Mouse (Mus musculus) neural tube, embryonic 10.5 days (tissue): ENCODE results near the gene Ppp5c.
"Not testable (repeated sequence)": the region's sequence is repeated elsewhere in the genome, so short reads cannot be mapped to it uniquely, and the experiment has no call there.

Experiments used
- DNase-seq: peaks from one replicate; pipeline ENCODE4 v3.0.0-alpha.2; 2017; ENCODE audit warnings: low spot score; ENCODE audit errors: extremely low spot score

The Ppp5c gene

GRCm38 (mm10) chr7:17027588-17028343 lies at the start of gene Ppp5c:
TSS of gene Ppp5c (minus strand) at chr7:17027924.
- DNase-seq = peak; percentile 97

DNA sequence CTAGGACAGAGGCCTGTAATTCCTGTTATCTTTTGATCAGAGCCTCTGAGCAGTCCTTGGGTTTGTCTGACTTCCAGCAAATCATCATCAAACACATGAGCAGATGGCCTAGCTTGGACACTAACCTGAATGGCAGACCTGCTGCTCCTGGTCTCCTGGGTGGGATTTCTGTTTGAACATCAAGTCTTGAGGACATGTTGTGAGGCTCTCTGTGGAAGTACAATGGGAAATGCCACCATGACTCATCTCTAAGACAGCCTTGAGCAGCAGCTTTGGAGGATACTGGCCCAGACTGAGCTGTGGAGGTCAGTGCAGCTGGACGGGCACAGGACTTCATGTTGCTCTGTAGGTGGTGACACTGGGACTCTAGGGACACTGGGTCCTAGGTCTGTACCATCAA lies 48.8 kb upstream of the Ppp5c start:
- DNase-seq = no peak

- DNase-seq = peak; percentile 56
Observed at GRCm38 (mm10) chr7:17073904-17074615, 46.3 kb upstream of the Ppp5c start, which contains the start of gene Psg16. TSS of gene Psg16 (plus strand) at chr7:17074040.

GRCm38 (mm10) chr7:17073513-17073903 lies 45.8 kb upstream of the Ppp5c start:
- DNase-seq = no peak

DNA sequence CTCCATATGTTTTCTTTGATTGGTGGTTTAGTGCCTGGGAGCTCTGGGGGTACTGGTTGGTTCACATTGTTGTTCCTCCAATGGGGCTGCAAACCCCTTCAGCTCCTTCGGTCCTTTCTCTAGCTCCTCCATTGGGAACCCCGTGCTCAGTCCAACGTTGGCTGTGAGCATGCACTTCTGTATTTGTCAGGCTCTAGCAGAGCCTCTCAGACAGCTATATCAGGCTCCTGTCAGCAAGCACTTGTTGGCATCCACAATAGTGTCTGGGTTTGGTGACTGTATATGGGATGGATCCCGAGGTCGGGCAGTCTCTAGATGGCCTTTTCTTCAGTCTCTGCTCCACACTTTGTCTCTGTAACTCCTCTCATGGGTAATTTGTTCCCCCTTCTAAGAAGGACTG lies 39.9 kb upstream of the Ppp5c start:
- not testable (repeated sequence) for DNase-seq

GRCm38 (mm10) chr7:17067000-17067399 lies 39.3 kb upstream of the Ppp5c start:
- DNase-seq = no peak

DNA sequence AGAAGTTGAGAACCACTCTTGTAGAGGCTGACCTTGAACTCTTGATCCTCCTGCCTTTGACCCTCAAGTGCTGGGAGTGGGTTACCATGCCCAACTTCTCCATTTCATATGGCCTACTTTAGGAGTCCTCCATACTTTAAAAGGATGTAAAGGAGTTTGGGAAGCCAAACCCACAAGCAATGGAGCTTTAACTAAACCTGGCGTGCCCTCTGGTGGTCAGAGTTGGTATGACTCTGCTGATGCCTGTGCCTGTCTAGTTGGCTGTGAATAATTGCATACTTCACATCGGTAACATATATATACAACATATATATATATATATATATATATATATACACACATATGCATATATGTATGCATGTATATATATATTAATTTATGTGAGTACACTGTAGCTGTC lies 38.7 kb upstream of the Ppp5c start:
- peak; percentile 77 for DNase-seq

DNA sequence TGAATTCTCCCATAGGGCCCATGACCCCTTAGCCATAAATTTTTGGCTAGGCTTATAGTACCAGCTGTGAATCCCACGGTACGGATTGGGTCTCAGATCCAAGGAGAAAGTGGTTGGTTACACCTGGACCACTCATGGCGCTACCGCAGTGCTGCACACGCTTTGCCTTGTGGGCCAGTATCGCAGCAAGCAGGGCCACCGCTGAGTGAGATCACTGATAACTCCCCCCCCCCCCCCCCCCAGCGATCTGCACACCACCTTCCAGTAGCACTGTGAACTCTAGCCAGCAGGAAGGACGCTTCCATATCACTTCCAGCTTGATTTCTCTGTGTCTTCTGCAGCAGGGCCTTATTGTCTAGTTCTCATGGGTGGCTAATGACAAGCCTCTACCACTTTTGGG lies 37.9 kb upstream of the Ppp5c start:
- DNase-seq = no peak

- no peak for DNase-seq
Observed at GRCm38 (mm10) chr7:17062845-17063244, 35.1 kb upstream of the Ppp5c start.

- peak; percentile 81 for DNase-seq
Observed at GRCm38 (mm10) chr7:17062389-17062788, 34.7 kb upstream of the Ppp5c start, which contains the start of gene Hif3a. TSS of gene Hif3a (minus strand) at chr7:17062427.

DNA sequence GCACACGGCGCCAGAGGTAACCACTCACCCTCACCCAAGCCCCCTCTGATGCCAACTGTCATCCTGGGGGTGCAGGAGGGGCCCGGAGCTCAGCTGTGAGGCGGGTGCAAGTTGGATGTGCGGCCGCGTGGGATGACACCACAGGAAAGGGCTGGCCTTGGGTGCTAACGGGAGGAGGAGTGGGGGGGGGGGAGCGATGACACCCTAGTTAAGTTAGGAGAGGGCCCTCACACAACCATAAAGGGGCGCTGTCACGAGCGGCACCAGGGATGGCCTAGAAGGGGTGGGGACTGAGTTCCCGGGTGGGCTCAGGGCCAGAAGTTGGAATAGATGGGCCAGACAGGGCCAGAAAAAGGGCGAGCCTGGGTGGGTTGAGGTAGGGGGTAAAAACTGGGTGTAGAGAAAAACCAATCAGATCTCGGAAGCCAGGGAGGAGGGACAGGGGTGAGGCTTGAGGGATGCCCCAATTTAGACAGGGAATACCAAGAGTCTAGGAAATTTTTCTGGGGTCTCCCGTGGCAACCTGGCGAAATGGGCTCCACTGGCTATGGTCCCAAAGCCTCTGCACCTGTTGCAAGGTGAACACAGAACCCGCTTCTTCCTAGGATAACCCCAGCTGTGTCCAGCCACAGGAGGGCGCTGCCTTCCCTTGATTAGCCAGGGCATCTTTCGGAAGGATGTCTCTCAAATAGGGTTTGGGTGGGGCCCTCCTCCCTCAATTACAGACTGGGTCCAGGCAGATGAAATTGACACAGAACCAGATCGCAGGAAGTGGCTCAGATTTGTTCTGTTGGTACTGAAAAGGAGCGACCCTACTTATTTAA lies 33.3 kb upstream of the Ppp5c start:
- DNase-seq = peak; percentile 8

- DNase-seq = peak; percentile 10
Observed at GRCm38 (mm10) chr7:17060031-17060781, 32.5 kb upstream of the Ppp5c start.

DNA sequence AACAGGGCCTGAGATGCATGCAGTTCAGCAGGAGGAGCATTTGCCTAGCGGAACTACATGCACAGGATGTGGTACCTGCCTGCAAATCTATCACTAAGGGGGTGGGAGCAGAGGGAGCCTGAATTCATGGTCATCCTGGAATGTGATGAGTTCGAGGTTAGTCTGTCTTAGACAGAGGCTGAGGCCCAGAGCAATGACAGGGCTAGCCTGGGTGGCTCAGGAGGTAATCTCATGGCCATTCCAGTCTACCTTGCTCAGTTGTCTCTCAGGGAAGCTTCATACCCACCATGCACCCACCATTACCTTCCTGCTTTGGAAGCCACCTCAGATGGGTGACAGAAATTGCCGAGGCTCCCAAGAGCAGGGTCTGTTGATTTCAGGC lies 31.7 kb upstream of the Ppp5c start:
- DNase-seq = no peak

GRCm38 (mm10) chr7:17058816-17059462 lies 31.2 kb upstream of the Ppp5c start:
- DNase-seq = no peak

GRCm38 (mm10) chr7:17058071-17058689 lies 30.5 kb upstream of the Ppp5c start:
- peak; percentile 71 for DNase-seq

GRCm38 (mm10) chr7:17056601-17057523 lies 29.1 kb upstream of the Ppp5c start:
- peak; percentile 44 for DNase-seq

DNA sequence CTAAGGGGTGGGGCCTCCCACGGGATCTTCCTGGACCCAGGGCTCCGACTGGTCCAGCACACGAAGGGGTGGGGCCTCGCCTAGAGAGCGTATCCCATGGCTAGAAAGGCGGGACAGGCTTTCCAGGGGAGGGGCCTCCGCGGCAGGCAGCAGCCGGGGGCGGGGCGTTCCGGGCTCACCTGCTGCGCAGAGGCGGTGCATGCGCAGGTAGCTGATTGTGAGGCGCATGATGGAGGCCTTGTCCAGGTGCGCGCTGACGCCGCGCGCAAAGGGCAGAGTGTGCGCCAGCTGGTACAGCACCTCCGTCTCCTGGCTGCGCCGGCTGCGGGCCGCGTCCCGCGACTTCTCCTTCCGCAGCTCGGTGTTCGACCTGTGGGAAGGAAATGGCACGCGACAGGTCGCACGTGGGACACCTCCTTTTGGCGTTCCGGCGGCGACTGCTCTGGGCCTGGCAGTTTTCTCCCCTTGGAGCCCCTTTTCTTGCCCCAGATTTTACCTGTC lies 28.4 kb upstream of the Ppp5c start:
- DNase-seq = peak; percentile 65

DNA sequence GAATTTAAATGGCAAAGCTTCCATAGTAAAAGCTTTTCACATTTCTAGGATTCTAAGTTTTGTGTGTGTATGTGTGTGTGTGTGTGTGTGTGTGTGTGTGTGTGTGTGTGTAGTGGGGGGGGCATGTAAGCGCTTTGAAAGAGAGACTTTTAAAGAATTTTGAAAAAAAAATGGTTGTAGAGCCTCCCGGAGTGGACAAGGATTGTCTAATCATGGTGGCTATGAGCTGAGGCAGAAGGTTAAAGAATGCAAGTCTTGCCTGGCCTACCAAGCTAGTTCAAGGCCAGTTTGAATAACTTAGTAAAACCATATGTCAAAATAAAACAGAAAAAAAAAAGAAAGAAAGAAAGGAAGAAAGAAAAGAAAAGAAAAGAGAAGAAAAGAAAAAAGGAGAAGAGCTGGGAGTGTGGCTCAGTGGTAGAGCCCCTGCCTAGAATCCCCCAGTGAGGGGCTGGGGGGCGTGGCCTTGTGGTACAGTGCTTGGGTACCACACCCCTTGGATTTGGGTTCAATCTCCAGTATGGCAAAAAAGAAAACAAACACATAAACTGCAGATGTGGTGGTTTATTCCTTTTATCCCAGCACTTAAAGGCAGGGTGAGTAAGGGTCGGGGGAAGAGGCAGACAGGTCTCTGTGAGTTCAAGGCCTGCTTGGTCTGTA lies 27.7 kb upstream of the Ppp5c start:
- no peak for DNase-seq
